Mouse (Mus musculus): ENCODE results near the gene Nrip2. TPM values are rescaled to one million over a fixed set of nuclear protein-coding genes. Genes with fewer than 3 reads are reported as not detected.
A peak's percentile ranks its signal among the peaks of the same experiment; 100 is the strongest.

Gene Nrip2
- total RNA-seq, 2 experiments from 2014 or later = 9.9 to 10.0 TPM

- DNase-seq (ENCODE audit: low spot score in 2 of 2) = no peak
- intact Hi-C loops (cut with DNase I) = no loop called here
These were observed 14.1 kb upstream of the Nrip2 start for GRCm38 (mm10) chr6:128385026-128385425.

GRCm38 (mm10) chr6:128389185-128389584 is 9.9 kb upstream of the Nrip2 start:
- intact Hi-C loops (cut with DNase I) = no loop called here
- DNase-seq (ENCODE audit: low spot score in 2 of 2) = no peak

DNA sequence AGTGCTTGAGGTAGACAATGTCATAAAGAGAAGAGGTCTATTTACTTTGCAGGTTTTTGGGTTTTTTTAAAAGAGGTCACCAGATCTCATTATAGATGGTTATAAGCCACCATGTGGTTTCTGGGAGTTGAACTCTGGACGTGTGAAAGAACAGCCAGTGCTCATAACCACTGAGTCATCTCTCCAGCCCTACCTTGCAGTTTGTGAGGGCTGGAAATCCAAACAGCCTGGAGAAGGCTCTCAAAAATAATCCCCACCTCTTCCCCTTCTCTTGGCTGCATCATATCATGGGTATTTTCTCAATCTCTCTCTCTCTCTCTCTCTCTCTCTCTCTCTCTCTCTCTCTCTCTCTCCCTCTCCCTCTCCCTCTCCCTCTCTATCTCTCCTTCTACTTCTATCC is 8.4 kb upstream of the Nrip2 start:
- intact Hi-C loops (cut with DNase I) = no loop called here
- no peak for DNase-seq (ENCODE audit: low spot score in 2 of 2)

DNA sequence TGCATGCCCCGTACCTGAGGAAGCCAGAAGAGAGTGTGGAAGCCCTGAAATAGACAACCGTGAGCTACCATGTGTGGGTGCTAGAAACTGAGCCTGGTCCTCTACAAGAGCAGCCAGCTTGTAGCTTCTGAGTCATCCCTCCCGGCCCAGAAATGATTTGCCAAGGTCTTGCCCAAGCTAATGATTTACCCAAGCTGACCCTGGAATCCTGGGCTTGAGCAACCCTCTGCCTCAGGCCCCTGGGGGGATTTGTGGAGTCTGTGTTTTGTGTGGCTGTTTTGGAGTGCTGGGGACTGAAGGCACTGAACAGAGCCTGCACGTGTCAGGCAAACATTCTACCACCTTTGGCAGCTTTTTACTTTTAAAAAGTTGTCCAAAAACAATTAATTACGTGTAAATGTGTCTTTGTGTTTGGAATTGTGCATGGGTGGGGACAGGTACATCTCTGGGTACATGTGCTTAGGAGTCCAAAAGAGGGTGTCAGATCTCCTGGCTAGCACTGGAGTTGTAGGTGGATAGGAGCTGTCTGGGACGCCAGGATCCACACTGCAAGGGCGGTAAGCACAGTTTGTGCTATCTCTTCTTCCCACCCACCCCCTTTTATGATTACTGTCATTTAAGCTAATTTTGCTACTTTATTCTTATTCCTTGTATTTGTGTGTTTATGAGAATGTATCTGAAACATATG is 1.4 kb upstream of the Nrip2 start:
- intact Hi-C loops (cut with DNase I) = no loop called here

DNA sequence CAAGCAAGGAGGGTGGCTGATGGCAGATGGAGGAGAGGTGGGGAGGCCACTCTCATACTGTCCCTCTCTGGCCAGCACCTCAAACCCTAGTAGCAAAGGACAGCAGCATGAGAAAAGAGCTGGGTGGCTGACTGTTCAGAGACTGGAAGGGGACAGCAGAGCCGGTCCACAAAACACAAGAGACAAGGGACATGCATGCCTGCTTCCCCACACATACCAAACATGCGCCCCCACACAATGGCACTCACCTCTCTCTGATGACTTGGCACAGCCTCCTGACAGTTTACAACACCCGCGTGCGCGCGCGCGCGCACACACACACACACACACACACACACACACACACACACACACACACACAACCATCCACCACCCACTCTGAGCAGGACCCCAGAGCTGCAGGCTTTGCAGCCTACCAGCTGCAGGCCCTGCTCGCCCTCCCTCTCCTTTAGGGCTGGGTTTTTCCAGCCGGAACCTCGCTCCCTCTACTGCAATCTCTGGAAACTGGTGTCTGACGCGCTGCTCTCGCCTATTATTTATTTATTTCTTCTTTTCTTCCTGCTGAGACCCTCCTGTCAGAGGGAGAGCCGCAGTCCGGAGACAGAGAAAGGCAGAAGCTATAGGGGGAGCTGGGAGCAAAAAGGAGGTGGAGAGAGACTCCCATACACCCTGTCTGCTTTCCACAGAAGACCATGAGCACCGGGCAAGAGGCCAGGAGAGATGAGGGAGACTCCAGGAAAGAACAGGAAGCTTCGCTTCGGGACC is 507 bp downstream of the Nrip2 start:
- intact Hi-C loops (cut with DNase I) = no loop called here
- DNase-seq (ENCODE audit: low spot score in 2 of 2) = peak; percentile 34 to 46

More for the DNA sequence above, 1.4 kb upstream of the Nrip2 start:
- DNase-seq (ENCODE audit: low spot score in 2 of 2) = no peak

GRCm38 (mm10) chr6:128404708-128405107 is 5.6 kb downstream of the Nrip2 start:
- no peak for DNase-seq (ENCODE audit: low spot score in 2 of 2)
- intact Hi-C loops (cut with DNase I) = no loop called here

DNA sequence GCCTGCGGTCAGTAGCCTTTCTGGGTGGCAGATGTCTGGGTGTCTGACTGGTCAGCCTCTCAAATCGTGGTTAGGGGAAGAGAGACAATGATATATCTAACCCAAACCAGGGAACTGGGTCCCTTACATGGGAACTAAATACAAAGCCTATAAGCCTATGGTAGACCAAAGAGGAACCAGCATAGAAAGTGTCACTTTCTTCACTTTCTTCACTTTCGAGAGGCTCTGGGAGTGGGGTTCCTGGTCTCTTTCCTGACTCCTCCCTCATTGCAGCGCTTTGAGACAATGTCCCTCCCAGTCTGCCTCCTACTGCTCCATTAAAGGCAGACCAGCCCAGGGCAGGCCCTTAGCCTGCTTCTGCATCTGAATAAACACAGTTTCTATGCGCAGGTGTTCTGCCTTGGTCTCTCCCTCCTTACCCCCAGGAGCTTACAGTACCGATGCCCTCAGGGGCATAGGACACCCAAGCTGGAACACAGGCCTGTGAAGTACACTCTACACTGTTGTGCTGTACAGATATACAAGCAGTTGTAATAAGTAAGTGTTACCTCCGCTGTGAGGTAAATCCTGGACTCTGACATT is 9.5 kb downstream of the Nrip2 start:
- intact Hi-C loops (cut with DNase I) = no loop called here
- no peak for DNase-seq (ENCODE audit: low spot score in 2 of 2)

GRCm38 (mm10) chr6:128410305-128410704 is 11.2 kb downstream of the Nrip2 start:
- intact Hi-C loops (cut with DNase I) = loop anchor here (5.0 kb wide), 3 partner anchors 48 to 178 kb away; partner anchors contain the start of genes Foxm1 and Rhno1
- peak in 1 of 2 experiments; percentile 32 for DNase-seq (ENCODE audit: low spot score in 2 of 2)

DNA sequence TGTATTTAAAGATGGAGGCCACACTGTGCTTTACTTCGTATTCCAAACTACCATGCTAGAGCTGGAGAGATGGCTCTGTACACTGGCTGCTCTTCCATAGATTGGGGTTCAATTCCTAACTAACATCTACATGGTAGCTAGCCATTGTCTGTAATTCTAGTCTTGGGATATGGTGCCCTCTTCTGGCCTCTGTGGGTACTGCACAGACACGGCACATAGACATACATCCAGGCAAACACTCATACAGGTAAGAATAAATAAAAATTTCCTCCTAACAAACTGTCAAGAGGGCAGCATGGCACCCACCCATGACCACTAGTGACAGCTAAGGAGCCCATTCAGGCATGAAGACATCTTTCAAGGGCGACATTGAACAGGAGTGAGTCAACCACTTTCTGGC is 12.0 kb downstream of the Nrip2 start:
- peak; percentile 86 to 89 for DNase-seq (ENCODE audit: low spot score in 2 of 2)
- intact Hi-C loops (cut with DNase I) = loop anchor here (5.0 kb wide), 3 partner anchors 49 to 179 kb away; partner anchors contain the start of genes Foxm1 and Rhno1

DNA sequence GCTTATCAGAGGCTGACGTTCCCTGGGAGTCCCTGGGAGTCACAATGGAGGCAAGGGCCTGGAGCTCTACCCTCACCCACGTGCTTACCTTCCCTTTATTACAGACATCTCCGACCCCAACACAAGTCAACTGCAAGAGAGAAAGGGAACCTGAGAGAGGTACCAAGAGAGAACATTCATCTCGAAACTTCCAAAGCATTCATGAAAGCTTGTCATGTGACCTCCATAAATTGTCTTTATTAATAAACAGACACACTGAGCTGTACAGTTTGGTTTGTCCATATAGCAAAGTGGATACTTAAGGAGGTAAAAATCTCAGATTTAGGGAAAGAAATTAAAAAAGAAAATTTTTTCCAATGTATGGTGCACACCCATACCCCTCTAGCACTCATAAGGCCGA is 17.1 kb downstream of the Nrip2 start:
- intact Hi-C loops (cut with DNase I) = no loop called here

GRCm38 (mm10) chr6:128418076-128418475 is 19.0 kb downstream of the Nrip2 start:
- intact Hi-C loops (cut with DNase I) = no loop called here

More for the DNA sequence above, 17.1 kb downstream of the Nrip2 start:
- DNase-seq (ENCODE audit: low spot score in 2 of 2) = no peak

GRCm38 (mm10) chr6:128421036-128421435 is 21.9 kb downstream of the Nrip2 start:
- DNase-seq (ENCODE audit: low spot score in 2 of 2) = peak; percentile 40 to 77

More at GRCm38 (mm10) chr6:128418076-128418475, 19.0 kb downstream of the Nrip2 start:
- DNase-seq (ENCODE audit: low spot score in 2 of 2) = no peak

GRCm38 (mm10) chr6:128421480-128421879 is 22.4 kb downstream of the Nrip2 start:
- intact Hi-C loops (cut with DNase I) = no loop called here
- no peak for DNase-seq (ENCODE audit: low spot score in 2 of 2)

More at GRCm38 (mm10) chr6:128421036-128421435, 21.9 kb downstream of the Nrip2 start:
- intact Hi-C loops (cut with DNase I) = no loop called here

- intact Hi-C loops (cut with DNase I) = no loop called here
- peak; percentile 26 to 31 for DNase-seq (ENCODE audit: low spot score in 2 of 2)
These were observed 24.6 kb downstream of the Nrip2 start for GRCm38 (mm10) chr6:128423496-128424268.

GRCm38 (mm10) chr6:128424269-128425019 is 25.3 kb downstream of the Nrip2 start, which contains the start of gene Itfg2:
Gene Itfg2, minus strand, starts transcription at chr6:128424931.
- DNase-seq (ENCODE audit: low spot score in 2 of 2) = peak; percentile 98
- intact Hi-C loops (cut with DNase I) = no loop called here

- no peak for DNase-seq (ENCODE audit: low spot score in 2 of 2)
- intact Hi-C loops (cut with DNase I) = no loop called here
These were observed 25.9 kb downstream of the Nrip2 start for GRCm38 (mm10) chr6:128425046-128425445.

DNA sequence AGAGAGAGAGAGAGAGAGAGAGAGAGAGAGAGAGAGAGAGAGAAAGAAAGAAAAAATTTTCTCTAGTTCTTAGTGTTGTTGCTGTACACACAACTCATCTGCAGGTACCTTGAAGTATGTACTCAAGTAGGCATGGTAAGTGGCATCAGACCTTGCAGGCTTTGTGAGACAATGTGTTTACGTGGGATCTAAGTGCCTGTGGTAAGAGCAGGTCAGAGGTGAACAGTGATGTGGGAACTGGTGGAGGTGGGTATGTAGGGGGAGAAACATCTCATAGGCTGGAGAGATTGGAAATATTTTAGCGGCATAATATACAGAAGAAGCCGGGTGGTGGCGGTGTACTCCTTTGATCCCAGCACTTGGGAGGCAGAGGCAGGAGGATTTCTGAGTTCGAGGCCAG is 28.5 kb downstream of the Nrip2 start:
- intact Hi-C loops (cut with DNase I) = no loop called here
- DNase-seq (ENCODE audit: low spot score in 2 of 2) = no peak

- DNase-seq (ENCODE audit: low spot score in 2 of 2) = no peak
- intact Hi-C loops (cut with DNase I) = no loop called here
These were observed 30.2 kb downstream of the Nrip2 start for GRCm38 (mm10) chr6:128429300-128429699.

DNA sequence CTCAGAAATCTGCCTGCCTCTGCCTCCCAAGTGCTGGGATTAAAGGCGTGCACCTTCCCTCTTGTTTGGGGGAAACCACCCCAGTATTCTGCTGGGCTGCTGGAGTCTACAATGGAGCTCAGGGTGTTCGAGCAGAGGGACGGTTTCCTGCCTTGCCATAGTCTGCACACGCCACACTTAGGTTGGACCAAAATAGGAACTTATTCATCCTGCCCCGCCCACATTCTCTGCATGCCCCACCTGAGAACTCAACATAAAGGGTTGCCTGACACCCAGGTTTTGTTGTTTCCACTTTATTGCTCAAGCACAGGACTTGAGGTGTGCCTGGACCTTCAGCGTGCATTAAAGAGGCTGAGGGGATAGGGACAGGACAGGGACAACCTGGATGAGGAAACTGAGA is 30.7 kb downstream of the Nrip2 start:
- no peak for DNase-seq (ENCODE audit: low spot score in 2 of 2)
- intact Hi-C loops (cut with DNase I) = no loop called here
